Mouse (Mus musculus) heart, postnatal 0 days (tissue): ENCODE data around the gene Ppm1l.

Experiments used
- CTCF ChIP-seq: IDR thresholded peaks from 2 replicates; pipeline ENCODE4 v1.5.1; 2016; ENCODE audit warnings: antibody characterized with exemption, control low read depth, low read depth
- EP300 ChIP-seq: IDR thresholded peaks from 2 replicates; pipeline ENCODE4 v1.6.1; 2016; ENCODE audit warnings: antibody characterized with exemption, low read depth

DNA sequence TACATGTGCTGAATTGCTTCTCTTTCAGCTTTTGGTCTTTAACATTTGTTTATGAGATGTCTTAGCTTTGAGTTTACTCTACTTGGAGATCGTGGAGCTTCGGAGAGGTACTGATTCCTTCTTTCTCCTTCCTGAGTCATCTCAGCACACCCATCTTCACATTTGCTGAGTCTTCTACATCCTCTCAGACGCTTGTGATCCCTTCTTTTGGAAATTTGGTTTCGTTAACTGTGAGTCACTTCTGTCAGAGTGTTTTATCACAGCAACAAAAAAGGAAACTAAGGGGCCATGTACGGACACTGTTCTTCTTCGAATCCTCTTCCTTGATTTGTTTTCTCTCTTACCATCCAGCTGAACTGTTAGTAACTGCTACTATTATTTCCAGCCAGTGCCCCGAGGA is 212.9 kb downstream of the Ppm1l start:
- TF ChIP-seq CTCF (no peak), EP300 (no peak)
